Mouse (Mus musculus) adrenal gland (tissue): ENCODE data around the gene Med29.

Experiments
- intact Hi-C: fragments of 180-260 bp; cut with DNase I; formaldehyde crosslinking; loops from one replicate; pipeline ENCODE4 v1.15.1; 2025

Gene Med29

DNA sequence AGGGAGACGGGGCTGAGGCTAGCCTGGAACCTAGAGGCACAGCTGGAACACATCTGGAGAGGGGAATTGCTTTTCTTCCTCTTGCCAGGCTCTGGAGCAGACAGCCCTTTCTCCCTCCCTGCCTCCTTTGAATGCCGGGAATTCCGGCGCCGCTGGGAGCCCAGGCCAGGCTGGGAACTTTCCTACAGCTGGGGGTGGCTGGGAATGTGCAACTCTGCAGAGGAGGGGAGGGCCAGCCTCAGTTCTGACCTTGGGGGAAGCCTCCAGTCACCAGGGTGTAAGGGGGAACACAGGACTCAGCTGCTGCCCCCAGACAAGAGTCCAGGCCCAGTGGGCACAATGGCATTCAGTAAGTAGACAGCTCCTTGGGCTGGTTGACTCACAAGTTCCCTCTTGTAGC is 35.5 kb downstream of the Med29 start:
- intact Hi-C loops: no loop called here

DNA sequence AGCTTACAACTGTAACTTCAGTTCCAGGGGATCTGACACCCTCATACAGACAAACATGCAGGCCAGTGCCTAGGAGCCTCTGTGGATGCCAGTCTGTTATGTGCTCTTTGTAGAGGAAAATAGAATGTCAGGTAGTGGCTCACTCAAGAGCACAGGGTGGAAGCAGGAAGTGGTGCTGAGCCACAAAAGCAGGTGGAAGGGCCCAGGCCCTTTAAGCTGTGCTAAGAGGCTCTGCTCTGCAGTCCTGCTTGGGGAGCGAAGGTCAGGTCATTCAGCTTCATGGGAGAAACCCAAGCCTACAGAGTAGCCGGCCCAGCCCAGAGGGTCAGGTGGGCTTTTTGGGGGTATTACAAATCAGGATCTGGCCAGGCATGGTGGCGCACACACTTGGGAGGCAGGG is 37.3 kb downstream of the Med29 start:
- intact Hi-C loops: no loop called here

DNA sequence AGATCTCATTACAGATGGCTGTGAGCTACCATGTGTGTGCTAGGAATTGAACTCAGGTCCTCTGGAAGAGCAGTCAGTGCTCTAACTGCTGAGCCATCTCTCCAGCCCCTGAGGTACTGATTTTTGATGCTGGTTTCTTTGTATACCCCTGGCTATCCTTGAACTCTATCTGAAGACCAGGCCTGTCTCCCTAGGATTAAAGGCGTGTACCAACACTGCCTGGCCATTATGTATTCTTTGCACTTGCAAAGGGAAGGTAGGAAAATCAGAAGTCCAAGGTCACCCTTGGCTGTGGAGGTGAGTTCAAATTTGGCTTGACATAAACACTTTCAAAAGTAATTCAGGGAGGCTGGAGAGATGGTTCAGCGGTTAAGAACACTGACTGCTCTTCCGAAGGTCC is 37.9 kb downstream of the Med29 start:
- intact Hi-C loops: no loop called here

DNA sequence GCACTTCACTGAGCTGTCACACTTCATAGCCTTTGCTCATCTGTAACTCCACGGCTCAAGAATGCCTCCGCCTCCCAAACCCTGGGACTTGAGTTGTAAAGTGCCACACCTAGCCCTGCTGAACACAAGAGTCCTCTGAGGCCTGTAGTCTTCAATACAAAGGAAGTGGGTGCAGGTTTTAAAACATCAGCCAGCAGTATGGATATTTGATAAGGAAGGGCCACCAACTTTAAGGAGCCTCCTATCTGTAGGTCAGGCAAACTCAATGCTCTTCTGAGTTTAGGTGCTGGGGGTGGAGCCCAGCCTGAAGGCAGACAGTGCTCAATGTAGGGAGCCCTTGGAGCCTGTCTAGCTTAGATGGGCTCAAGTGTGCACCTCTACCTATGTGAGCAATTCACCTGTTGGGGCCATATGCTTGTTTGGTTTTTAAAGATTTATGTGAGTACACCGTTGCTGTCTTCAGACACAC is 38.4 kb downstream of the Med29 start:
- intact Hi-C loops: no loop called here

DNA sequence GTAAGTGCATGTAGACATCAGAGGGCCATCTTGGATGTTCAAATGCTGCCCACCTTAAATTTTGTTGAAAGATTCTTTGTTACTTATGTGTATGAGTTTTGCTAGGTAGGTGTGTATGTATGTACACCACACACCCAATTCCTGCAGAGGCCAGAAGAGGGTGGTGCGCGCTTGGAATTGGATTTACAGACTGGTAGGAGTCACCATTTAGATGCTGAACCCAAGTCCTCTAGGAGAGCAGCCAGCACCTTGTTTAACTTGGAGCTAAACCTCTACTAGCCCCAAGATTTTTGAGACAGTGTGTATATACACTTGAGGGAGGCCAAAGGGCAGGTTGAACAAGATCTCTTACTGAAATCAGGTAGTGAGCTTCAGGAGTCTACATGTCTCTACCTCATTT is 39.2 kb downstream of the Med29 start:
- intact Hi-C loops: no loop called here

DNA sequence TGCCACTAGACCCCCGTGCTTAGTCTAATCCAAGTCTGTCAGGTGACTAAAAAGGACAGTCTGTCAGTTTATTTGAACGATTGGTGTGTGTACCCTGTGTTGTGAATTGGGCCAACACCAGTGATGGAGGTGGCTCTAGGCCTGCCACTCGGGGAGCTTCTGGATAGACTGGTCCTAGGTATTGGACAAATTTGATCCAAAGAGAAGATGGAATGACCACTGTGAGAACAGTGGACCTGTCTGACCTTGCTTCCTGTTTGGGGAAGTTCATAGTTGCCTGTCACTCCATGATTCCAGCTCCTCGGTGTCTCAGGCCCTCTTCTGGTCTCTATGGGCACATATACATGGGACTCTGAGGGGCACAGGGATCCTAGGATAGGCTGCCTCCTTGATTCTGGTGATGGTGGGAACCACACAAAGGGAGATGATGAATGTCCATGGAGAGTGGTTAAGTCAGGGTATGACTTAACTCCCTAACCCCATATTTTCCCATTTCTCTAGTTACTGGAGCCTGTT is 40.8 kb downstream of the Med29 start:
- intact Hi-C loops: no loop called here

DNA sequence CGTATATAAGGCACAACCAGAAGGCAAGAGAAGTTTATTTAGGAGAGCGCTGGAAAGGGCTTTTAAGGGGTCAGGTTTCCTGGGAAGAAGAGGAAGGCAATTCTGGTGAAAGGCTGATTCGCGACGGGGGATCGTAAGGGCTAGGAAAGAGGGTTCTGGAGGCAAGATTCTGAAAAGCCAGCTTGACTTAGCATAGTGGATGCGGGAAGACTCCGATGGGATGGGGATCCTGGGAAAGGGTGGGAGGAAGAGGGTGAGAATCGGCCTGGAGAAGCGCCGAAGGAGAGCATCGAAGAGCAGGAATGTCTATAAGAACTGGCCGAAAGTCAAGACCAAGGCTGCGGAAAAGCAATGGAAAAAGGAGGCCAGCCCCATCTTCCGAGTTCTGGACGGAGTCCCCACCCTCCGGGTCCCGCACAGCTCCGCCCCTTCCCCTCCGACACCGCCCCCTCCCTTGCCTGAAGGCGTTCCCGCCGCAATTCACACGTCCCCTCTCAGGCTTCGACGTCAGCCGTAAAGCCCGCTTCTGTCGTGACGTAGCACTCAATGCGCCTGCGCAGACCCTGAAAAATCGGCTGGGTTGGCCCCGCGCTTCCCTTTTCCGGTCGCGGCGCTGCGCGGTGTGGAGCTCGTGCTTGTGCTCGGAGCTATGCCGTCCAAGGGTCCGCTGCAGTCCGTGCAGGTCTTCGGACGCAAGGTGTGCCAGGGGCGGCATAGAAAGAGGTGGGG is 42.2 kb downstream of the Med29 start, which contains the start of gene Rps16:
Rps16 (plus strand) TSS at position 498 of the 729 bp plus-strand sequence.
- intact Hi-C loops: no loop called here

DNA sequence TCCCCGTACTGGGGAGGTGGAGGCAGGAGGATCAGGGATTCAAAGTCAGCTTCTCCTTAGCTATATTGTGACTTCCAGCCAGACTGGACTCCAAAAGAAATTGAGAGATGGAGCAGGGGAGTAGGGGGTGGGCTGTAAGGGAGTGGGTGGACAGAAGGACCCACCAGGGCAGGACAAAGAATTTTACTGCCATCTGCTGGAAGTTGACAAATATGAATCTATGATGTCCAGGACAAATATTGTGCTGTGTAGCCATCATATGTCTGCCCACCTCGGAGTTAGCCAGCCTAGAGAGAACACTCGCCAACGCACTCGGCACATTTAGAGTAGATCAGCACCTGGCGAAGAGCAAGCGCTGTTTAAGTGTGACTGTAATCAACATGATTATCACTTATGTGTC is 43.9 kb downstream of the Med29 start:
- intact Hi-C loops: no loop called here

DNA sequence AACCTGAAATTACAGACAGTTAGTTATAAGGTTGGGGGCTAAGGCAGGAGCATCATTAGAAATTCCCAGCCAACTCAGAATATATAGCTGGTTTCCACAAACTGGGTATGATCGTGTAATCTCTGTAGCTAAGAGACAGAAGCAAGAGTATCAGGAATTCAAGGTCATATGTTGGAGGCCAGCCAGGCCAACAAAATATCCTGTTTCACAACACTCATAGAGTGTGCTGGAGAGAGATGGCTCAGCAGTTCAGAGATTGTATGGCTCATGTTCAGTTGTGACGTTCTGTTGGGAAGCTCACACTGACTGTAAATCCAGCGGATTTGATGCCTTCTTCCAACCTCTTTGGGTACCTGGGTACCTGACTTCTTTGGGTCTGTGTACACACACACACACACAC is 44.8 kb downstream of the Med29 start:
- intact Hi-C loops: no loop called here

DNA sequence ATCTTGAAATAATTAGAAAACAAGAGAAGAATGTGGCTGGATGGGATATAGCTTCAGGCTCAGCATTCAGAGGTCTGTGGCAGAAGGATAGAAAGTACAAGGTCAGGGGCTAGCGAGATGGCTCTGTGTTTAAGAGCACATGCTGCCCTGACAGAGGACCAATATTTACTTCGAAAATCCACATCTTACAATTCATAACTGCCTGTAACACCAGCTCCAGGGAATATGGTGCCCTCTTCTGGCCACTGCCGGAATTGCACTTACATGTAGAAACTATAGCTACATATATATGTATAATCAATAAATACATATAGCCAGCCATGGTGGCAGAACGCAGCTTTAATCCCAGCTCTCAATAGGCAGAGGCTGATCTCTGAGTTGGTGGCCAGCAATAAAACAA is 47.9 kb downstream of the Med29 start:
- intact Hi-C loops: no loop called here

DNA sequence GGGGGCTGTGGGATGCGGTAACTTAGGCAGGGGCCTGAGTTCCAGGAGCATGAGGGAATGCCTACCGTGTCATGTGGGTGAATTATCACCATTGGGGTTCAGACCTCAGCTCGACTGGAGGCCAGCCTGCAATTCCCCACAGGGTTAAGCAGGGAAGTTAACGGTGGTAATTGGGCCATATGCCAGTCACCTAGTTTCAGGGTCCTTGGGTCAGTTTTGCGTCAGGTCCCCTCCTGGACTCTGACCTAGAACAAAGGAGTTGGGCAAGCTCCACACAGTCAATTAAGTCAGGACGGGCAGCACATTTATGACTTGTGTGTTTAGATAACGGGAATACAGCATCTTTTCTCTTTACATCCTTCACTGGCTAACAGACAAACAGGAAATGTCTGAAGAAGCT is 51.1 kb downstream of the Med29 start:
- intact Hi-C loops: no loop called here

DNA sequence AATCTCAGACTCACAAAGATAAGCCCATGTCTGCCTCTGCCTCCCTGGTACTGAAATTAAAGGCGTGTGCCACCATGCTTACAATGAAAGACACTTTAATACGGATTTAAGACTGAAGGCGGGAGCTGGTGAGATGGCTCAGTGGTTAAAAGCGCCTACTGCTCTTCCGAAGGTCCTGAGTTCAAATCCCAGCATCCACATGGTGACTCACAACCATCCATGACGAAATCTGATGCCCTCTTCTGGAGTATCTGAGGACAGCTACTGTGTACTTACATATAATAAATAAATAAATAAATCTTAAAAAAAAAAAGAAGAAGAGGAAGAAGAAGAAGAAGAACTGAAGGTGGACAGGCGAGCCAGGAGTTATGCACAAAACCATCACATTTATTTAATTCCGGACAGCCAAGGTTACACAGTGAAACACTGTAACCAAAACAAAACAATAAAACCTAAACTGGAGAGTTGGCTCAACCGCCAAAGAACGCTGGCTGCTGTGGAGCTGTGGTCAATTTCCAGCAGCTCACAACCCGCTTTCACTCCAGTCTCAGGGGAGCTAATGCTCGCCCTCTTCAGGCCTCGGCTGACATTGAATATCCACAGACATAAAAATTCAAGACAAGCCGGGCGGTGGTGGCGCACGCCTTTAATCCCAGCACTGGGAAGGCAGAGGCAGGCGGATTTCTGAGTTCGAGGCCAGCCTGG is 53.1 kb downstream of the Med29 start:
- intact Hi-C loops: no loop called here

DNA sequence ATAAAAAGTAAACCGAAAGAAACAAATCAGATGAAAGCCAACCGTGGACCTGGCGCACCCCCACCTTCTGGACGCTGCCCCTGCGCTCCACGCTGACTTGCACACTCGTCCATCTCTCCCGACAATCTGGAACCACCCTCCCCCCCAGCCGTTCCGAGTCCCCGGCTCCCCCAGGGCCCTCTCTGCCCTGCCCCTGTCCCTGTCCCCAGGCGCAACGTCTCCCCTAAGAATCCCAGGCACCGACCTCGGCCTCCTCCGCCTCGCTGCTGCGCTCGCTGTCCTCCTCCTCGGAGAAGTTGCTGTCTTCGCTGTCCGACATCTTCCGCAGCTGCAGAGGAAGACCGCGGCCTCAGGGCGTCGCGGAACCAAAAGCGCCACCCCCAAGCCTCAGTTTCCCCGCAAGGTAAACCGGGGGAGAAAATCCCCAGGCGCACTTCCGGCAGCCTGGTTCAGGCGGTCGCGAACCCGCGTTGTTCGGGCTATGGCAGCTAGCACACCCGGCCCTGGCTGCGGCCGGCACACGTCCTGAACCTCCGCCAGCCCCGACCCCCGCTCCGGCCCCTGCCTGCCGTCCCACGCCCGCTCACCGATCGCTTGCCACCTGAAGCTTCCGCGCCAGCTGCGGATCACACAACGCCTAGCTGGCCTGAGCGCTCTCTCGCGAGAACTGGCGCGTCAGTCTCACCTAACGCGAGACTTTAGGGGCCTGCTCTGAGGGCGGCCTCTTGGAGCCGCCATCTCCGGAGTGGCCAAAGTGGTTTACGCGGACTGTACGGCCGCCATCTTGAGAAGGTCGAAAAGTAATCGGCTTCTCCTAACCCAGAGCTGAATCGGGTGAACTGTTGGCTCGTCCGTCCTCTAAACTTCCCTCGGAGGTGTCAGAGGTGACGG is 54.2 kb downstream of the Med29 start, which contains the start of gene Supt5:
Supt5 (minus strand) TSS at position 639 of the 891 bp plus-strand sequence.
- intact Hi-C loops: no loop called here
